Mouse (Mus musculus) gastrocnemius, adult 8-10 months (tissue): ENCODE measurements around the gene Mapk9. TPM values are rescaled to one million over a fixed set of nuclear protein-coding genes. Genes with fewer than 3 reads are reported as not detected.

Experiments
- microRNA-seq: library from miRNA; unstranded; fragments of <30 nt; microRNA quantifications from one replicate; pipeline ENCODE4 v1.2.0, GENCODE M21; 2022
- total RNA-seq, 4 experiments: library from RNA; stranded (reverse); gene quantifications; 2 replicates each; pipeline ENCODE4 v1.2.4; 2022

Mapk9 gene
- total RNA-seq, 4 experiments from 2014 or later: 45.2 to 65.2 (median 53.8) TPM

Small RNA genes within 50 kb of the gene (microRNA-seq; reads per million reads assigned to microRNA genes)
- gene Gm23492: not detected

Other genes with a start within 250 kb of the Mapk9 start
- 1 to 10 TPM; 2.1 to 2.4 (median 2.3) TPM for gene Flt4, start 237.5 kb upstream of the Mapk9 start, total RNA-seq
- gene Scgb3a1, start 183.1 kb upstream of the Mapk9 start, total RNA-seq: not detected
- 10 to 100 TPM in 2 of 4 experiments, 1 to 10 TPM in 2; 7.9 to 14.0 (median 9.8) TPM for gene Cnot6, start 134.0 kb upstream of the Mapk9 start, total RNA-seq
- gene Gfpt2, start 52.6 kb upstream of the Mapk9 start, total RNA-seq: 1 to 10 TPM; 3.0 to 6.9 (median 5.8) TPM
- under 1 TPM in 2 of 4 experiments, not detected in 2; 0.24 to 0.43 TPM for gene Rasgef1c, start 55.1 kb downstream of the Mapk9 start, total RNA-seq
- 10 to 100 TPM; 49.8 to 57.4 (median 54.4) TPM for gene Rnf130, start 178.6 kb downstream of the Mapk9 start, total RNA-seq